Mouse (Mus musculus): ENCODE results near the gene Rora. TPM values are rescaled to one million over a fixed set of nuclear protein-coding genes. Genes with fewer than 3 reads are reported as not detected.
A peak's percentile ranks its signal among the peaks of the same experiment; 100 is the strongest.

The Rora gene
- polyA plus RNA-seq, 1 experiment from 2014 or later, result 11.1 TPM

DNA sequence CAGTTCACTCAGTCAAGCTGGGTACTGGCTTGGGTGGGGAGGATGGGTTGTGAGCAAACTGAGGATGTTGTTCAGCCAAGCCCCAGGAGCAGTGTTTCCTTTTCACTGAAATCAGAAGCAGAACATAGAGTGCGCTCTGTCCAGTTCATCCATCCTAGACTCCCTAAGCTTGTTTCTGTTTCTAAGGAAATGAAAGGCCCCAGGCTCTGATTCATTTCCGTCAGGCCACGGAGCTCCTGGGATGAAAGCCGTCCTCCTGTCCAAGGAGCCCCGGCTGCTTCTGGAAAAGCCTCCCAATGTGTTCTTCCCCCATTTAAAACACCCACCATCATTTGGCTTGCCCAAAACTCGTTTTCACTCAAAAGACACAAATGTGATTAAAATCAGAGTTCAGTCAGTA, 589.0 kb downstream of the Rora start:
- Histone ChIP-seq H3K4me1 (replicated peaks) (peaks cover 9% of the 10 kb centered on the region), H3K27me3 (no peaks in the 10 kb centered on the region), H3K27ac (replicated peaks) (no peak overlapping the region), H3K9ac (no peak overlapping the region), H3K4me2 (no peak overlapping the region), H3K9me3 (no peaks in the 10 kb centered on the region), H3K36me3 (no peaks in the 10 kb centered on the region), H3K4me3 (no peak overlapping the region)
- no peak for ATAC-seq (ENCODE audit: low read depth)
- WGBS, result 57% methylated on average over 6 of the region's 6 CpGs

DNA sequence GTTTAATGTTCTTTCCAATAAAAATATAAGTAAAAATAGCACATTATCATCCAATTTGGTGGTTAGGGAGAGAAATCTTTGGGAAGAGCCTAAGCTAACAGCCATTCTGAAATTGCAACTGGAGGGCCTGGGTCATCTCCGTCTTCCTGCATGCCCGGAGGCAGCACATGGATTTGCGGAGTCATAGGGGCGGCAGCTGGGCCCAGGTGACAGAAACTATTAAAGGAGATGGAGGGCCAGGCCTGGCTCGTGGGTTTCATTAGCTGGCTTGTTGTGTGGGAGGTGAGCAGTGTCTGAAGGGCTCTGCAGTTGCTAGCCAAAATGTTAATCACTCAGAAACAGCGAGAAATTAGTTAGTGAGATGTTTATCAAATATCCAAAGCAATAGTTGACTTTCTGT, 590.0 kb downstream of the Rora start:
- no peak for ATAC-seq (ENCODE audit: low read depth)
- Histone ChIP-seq H3K27me3 (no peaks in the 10 kb centered on the region), H3K4me2 (no peak overlapping the region), H3K36me3 (no peaks in the 10 kb centered on the region), H3K4me3 (no peak overlapping the region), H3K9ac (no peak overlapping the region), H3K27ac (replicated peaks) (no peak overlapping the region), H3K9me3 (no peaks in the 10 kb centered on the region), H3K4me1 (replicated peaks) (peaks cover 9% of the 10 kb centered on the region)
- 23% methylated on average over 6 of the region's 6 CpGs for WGBS

DNA sequence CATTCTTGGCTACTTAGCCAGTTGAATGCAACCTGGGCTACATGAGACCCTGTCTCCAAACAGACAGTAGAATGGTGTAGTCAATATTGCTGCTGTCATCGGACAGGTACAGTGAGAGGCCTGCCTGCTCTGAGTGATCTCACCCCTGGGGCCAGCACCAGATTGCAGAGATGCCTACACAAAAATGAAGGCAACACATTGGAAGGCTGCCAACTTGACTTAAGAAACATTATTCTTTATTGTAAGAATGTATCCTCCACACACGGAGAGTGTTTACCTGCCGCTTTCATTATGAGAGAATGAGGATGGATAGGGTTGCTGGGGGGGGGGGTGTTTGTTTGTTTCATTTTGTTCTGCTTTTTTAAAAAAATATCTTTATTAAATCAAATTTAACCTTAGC, 592.6 kb downstream of the Rora start:
- Histone ChIP-seq H3K36me3 (no peaks in the 10 kb centered on the region), H3K4me3 (no peak overlapping the region), H3K9ac (no peak overlapping the region), H3K27ac (replicated peaks) (no peak overlapping the region), H3K4me1 (replicated peaks) (peaks cover 9% of the 10 kb centered on the region), H3K4me2 (no peak overlapping the region), H3K27me3 (no peaks in the 10 kb centered on the region), H3K9me3 (no peaks in the 10 kb centered on the region)
- 62% methylated on average over 3 of the region's 3 CpGs for WGBS
- ATAC-seq (ENCODE audit: low read depth), result no peak

DNA sequence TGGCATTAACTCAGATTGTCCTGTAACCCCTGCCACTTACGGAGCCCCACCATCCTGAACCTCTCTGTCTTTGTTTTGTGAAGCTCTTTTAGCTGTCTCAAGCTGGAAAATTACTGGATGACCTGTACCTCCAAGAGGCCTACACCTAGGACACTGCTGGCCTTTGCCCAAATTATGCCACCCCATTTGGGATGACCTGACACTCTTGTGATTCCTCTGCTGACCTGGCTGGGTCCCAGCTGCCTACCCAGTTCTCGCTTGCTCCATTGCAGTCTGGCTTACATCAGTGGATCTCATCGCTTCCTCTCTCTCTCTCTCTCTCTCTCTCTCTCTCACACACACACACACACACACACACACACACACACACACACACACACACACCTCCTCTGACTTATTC, 596.0 kb downstream of the Rora start:
- H3K9ac ChIP-seq, result no peak overlapping the region
- H3K4me3 ChIP-seq, result no peak overlapping the region
- no peaks in the 10 kb centered on the region for H3K27me3 ChIP-seq
- H3K27ac ChIP-seq (replicated peaks), result no peak overlapping the region
- H3K36me3 ChIP-seq, result no peaks in the 10 kb centered on the region
- no peak overlapping the region for H3K4me2 ChIP-seq
- peaks cover 5% of the 10 kb centered on the region; the same call in 1 of the 2 replicates for H3K4me1 ChIP-seq (replicated peaks)
- ATAC-seq (ENCODE audit: low read depth), result no peak
- WGBS, result 94% methylated on average over 3 of the region's 3 CpGs
- no peaks in the 10 kb centered on the region for H3K9me3 ChIP-seq

DNA sequence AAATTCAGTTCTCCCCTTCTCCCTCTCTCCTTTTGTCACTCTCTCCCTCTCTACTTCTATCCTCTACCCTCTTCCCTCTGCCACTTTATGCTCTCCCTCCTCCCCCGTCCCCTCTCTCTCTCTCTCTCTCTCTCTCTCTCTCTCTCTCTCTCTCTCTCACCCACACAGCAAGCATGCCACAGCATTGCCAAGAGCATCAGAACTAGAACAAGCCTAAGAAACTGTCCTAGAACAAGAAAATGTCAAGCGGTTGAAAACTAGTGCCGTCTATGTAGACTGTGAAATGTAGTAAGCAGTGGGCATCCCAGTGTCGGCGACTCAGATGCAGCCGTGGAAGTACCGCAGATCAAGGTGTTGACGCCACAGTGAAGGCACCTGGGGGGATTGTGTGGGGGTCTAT, 596.7 kb downstream of the Rora start:
- no peak for ATAC-seq (ENCODE audit: low read depth)
- H3K9ac ChIP-seq, result no peak overlapping the region
- no peak overlapping the region for H3K4me3 ChIP-seq
- no peaks in the 10 kb centered on the region for H3K36me3 ChIP-seq
- peaks cover 5% of the 10 kb centered on the region; the same call in 1 of the 2 replicates for H3K4me1 ChIP-seq (replicated peaks)
- H3K27me3 ChIP-seq, result no peaks in the 10 kb centered on the region
- no peak overlapping the region for H3K27ac ChIP-seq (replicated peaks)
- no peak overlapping the region for H3K4me2 ChIP-seq
- no peaks in the 10 kb centered on the region for H3K9me3 ChIP-seq
- WGBS, result 94% methylated on average over 8 of the region's 8 CpGs

DNA sequence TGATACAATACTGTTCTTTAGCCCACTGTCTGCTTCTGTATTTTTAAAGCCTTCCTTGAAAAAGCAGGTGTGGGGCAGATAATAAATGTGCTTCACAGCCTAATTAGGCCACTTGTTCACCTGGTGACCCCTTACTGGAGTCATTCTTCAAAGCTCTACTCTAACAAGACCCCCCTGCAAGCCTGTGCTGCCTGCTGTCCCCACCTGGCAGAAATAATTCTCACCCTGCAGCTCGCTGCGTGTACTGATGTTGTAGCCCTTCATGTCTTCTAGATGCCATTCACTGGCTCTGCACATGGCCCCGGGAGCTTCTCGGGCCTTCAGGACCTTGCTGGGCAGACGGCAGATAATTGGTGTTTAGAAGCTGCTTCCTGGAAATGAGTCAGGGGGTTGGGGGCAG, 604.9 kb downstream of the Rora start:
- H3K9ac ChIP-seq, result no peak overlapping the region
- no peak for ATAC-seq (ENCODE audit: low read depth)
- H3K4me2 ChIP-seq, result no peak overlapping the region
- H3K36me3 ChIP-seq, result no peaks in the 10 kb centered on the region
- no peaks in the 10 kb centered on the region for H3K9me3 ChIP-seq
- no peak overlapping the region for H3K4me3 ChIP-seq
- H3K27ac ChIP-seq (replicated peaks), result no peak overlapping the region
- peaks cover 6% of the 10 kb centered on the region; the same call in 1 of the 2 replicates for H3K4me1 ChIP-seq (replicated peaks)
- 64% methylated on average over 5 of the region's 5 CpGs for WGBS
- no peaks in the 10 kb centered on the region for H3K27me3 ChIP-seq

DNA sequence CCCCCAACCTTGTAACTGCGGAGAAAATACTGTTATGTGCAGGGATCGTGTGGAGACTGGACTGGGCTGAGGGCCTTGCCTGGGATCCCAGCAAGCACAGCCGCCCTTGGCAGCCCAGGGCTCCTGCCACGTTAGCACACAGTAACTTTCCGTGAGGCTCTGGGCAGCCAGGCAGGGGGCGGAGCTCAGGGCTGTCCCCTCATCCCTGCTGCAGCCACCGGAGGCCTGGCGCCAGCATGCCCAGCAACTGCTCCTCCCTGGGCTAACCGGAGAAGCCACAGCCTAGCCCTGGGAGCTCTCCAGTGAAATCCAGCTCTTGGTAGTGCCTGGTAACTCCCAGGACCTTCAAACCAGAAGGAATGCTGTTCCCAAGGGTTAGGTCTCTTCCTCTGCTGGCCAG, 605.8 kb downstream of the Rora start:
- H3K27me3 ChIP-seq, result no peaks in the 10 kb centered on the region
- WGBS, result 4% methylated on average over 9 of the region's 9 CpGs
- peaks cover 6% of the 10 kb centered on the region; the same call in 1 of the 2 replicates for H3K4me1 ChIP-seq (replicated peaks)
- H3K27ac ChIP-seq (replicated peaks), result no peak overlapping the region
- H3K36me3 ChIP-seq, result no peaks in the 10 kb centered on the region
- ATAC-seq (ENCODE audit: low read depth), result peak; percentile 36; the same call in 1 of the 2 replicates
- H3K4me3 ChIP-seq, result no peak overlapping the region
- H3K4me2 ChIP-seq, result no peak overlapping the region
- H3K9me3 ChIP-seq, result no peaks in the 10 kb centered on the region
- H3K9ac ChIP-seq, result no peak overlapping the region

DNA sequence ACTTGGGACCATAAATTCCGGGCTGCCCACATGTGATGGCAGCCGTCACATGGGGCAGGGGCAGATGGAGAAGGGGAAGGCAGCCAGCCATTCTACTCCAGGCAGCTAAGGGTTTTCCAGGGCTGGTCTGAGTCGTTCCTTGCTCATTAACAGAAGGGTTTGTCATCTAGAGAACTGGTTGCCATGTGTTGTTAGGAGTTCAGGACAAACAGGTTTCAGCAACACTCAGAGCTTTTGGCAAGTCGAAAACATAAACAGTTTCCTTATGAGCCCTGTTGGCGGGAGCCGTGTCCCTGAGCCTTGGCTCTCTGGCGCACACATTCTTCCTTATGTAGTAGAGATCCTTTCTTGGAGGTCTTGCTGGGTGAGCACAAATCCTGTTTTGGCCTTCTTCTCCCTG, 611.6 kb downstream of the Rora start:
- no peak for ATAC-seq (ENCODE audit: low read depth)
- no peak overlapping the region for H3K4me2 ChIP-seq
- no peak overlapping the region for H3K27ac ChIP-seq (replicated peaks)
- no peaks in the 10 kb centered on the region for H3K36me3 ChIP-seq
- no peaks in the 10 kb centered on the region for H3K27me3 ChIP-seq
- H3K9ac ChIP-seq, result no peak overlapping the region
- WGBS, result 76% methylated on average over 7 of the region's 7 CpGs
- H3K9me3 ChIP-seq, result no peaks in the 10 kb centered on the region
- H3K4me3 ChIP-seq, result no peak overlapping the region
- H3K4me1 ChIP-seq (replicated peaks), result no peaks in the 10 kb centered on the region

DNA sequence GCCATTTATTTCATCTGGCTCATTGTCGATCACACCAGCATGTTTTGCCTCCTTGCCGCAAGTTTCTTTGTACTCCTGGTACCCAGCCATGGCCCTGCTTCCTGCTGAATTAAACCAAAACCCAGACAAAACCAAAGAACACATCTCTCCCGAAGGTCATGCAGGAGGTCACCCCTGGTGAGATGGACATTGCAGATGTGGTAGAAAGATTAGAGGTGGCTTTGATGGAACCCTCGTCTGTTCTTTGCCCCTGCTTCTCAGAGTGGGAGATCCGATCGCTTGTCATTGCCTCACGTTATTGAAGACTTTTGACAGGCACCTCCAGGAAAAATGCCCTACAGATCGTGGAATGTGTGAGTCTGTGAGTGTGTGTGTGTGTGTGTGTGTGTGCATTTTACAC, 616.8 kb downstream of the Rora start:
- WGBS, result 47% methylated on average over 8 of the region's 8 CpGs
- Histone ChIP-seq H3K4me3 (no peak overlapping the region), H3K9ac (no peak overlapping the region), H3K4me1 (replicated peaks) (peaks cover 9% of the 10 kb centered on the region), H3K27ac (replicated peaks) (no peak overlapping the region), H3K9me3 (no peaks in the 10 kb centered on the region), H3K27me3 (no peaks in the 10 kb centered on the region), H3K36me3 (no peaks in the 10 kb centered on the region), H3K4me2 (no peak overlapping the region)
- no peak for ATAC-seq (ENCODE audit: low read depth)

DNA sequence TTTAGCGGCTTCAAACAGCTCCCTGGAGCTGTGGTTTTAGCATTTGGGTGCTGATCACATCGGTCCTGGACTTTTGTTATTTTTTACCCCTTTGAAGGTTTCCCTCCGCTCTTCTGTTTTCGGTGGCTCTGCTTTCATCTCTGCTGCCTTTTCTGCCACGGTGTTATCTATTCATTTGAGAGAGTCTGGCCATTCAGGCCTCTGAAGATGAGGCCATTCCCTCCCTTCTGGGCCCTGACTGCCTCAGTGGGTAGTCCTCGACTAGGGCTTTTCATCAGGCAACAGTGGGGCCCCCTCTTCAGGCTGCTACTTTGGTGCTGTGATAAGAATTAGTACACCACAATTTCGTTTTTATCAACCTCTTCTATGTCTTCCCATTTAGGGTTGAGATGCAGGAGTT, 617.3 kb downstream of the Rora start:
- no peak overlapping the region for H3K9ac ChIP-seq
- H3K36me3 ChIP-seq, result no peaks in the 10 kb centered on the region
- no peak overlapping the region for H3K27ac ChIP-seq (replicated peaks)
- peaks cover 9% of the 10 kb centered on the region for H3K4me1 ChIP-seq (replicated peaks)
- whole genome bisulfite sequencing, result 17% methylated on average over 7 of the region's 7 CpGs
- ATAC-seq (ENCODE audit: low read depth), result no peak
- no peaks in the 10 kb centered on the region for H3K27me3 ChIP-seq
- H3K4me3 ChIP-seq, result no peak overlapping the region
- H3K4me2 ChIP-seq, result no peak overlapping the region
- no peaks in the 10 kb centered on the region for H3K9me3 ChIP-seq

DNA sequence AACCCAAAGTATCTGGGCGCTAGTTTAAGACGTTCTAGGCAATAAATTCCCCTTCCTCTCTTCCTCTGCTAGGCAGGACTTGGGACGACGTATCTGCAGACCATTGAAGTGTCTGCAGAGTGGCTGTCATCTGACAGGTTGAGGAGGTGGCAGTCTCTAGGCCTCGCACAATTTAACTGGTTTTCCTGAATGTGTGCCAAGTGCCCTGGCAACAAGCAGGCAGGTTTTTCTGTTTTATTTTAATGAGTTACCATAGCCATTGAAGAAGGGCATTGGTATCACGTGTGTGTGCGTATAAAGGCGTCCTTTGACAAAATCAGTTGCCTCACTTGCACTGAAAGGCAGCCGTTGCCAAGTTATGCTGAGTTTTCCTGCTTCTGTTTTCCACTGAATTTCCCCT, 619.3 kb downstream of the Rora start:
- H3K4me3 ChIP-seq, result no peak overlapping the region
- peaks cover 16% of the 10 kb centered on the region for H3K4me1 ChIP-seq (replicated peaks)
- ATAC-seq (ENCODE audit: low read depth), result peak; percentile 56; the same call in 1 of the 2 replicates
- no peaks in the 10 kb centered on the region for H3K9me3 ChIP-seq
- no peaks in the 10 kb centered on the region for H3K36me3 ChIP-seq
- 30% methylated on average over 9 of the region's 9 CpGs for WGBS
- no peak overlapping the region for H3K9ac ChIP-seq
- no peaks in the 10 kb centered on the region for H3K27me3 ChIP-seq
- H3K4me2 ChIP-seq, result no peak overlapping the region
- H3K27ac ChIP-seq (replicated peaks), result no peak overlapping the region

DNA sequence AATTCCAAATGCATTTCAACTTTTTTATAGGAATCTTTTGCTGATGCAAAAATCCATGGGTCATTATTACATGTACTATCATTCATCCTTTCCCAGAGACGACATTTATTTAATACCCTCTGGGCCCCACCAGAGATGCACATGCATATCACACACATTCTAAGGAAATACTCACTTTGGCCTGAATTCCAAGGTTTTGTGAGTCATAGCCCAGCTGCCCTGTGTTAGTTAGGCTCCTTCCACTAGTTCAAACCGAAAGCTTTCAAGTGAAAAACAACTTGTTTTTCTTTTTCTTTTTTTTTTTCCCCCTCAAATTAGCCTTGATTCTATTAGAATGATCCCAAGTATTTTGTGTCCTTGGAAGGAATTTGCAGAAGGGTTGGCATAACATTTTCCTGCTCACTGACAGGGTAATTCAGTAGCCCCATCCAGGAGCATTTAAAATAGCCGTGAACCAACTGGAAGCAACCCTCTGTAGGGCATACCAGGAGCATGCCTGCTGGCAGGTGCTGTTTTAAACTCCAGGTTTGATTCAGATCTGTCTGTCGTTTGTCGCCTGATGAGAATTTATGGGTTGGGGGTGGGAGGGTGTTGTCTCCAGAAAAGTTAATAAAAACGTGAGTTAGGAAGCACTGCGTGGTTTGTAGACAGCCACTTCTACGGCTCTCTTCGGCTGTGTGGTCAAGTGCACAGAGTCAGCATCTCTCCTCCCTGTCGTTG, 621.3 kb downstream of the Rora start:
- no peak overlapping the region for H3K4me3 ChIP-seq
- no peak overlapping the region for H3K27ac ChIP-seq (replicated peaks)
- no peaks in the 10 kb centered on the region for H3K9me3 ChIP-seq
- whole genome bisulfite sequencing, result 61% methylated on average over 10 of the region's 10 CpGs
- no peak overlapping the region for H3K9ac ChIP-seq
- no peak overlapping the region for H3K4me2 ChIP-seq
- H3K27me3 ChIP-seq, result no peaks in the 10 kb centered on the region
- H3K4me1 ChIP-seq (replicated peaks), result peaks cover 16% of the 10 kb centered on the region
- H3K36me3 ChIP-seq, result no peaks in the 10 kb centered on the region
- ATAC-seq (ENCODE audit: low read depth), result no peak

DNA sequence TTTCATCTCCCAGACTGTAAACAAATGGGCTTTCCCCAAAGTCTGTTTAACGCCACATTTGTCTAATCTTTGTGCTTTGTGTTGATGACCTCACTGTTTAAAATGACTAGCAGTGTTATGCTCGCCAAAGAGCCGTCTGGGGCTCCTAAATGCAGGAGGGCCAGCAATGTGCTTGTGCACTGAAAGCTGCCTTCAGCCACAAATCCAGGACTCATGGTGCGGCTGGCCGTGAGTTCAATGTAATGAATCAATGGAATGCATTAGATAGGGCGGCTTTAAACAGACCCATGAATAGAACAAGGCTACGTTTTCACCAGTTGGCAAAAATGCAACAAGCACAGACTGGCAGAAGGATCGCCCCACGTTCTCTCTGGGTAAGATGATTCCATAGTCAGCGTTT, 623.7 kb downstream of the Rora start:
- Histone ChIP-seq H3K4me3 (no peak overlapping the region), H3K27me3 (no peaks in the 10 kb centered on the region), H3K36me3 (no peaks in the 10 kb centered on the region), H3K9me3 (no peaks in the 10 kb centered on the region), H3K27ac (replicated peaks) (no peak overlapping the region), H3K4me2 (no peak overlapping the region), H3K4me1 (replicated peaks) (peaks cover 16% of the 10 kb centered on the region), H3K9ac (no peak overlapping the region)
- 38% methylated on average over 10 of the region's 10 CpGs for WGBS
- ATAC-seq (ENCODE audit: low read depth), result no peak
